Mouse (Mus musculus) monocyte, adult 2 months (primary cell): Measurements from ENCODE around the gene Rgl1.
A peak's percentile ranks its signal among the peaks of the same experiment; 100 is the strongest.
"Not testable (repeated sequence)": the region's sequence is repeated elsewhere in the genome, so short reads cannot be mapped to it uniquely, and the experiment has no call there.

Source experiments
- DNase-seq, 2 experiments: peaks; one replicate each; pipeline ENCODE4 v3.0.0; 2022; ENCODE audit warnings: low spot score in 2 of 2, low read depth in 1 of 2

Gene Rgl1

DNA sequence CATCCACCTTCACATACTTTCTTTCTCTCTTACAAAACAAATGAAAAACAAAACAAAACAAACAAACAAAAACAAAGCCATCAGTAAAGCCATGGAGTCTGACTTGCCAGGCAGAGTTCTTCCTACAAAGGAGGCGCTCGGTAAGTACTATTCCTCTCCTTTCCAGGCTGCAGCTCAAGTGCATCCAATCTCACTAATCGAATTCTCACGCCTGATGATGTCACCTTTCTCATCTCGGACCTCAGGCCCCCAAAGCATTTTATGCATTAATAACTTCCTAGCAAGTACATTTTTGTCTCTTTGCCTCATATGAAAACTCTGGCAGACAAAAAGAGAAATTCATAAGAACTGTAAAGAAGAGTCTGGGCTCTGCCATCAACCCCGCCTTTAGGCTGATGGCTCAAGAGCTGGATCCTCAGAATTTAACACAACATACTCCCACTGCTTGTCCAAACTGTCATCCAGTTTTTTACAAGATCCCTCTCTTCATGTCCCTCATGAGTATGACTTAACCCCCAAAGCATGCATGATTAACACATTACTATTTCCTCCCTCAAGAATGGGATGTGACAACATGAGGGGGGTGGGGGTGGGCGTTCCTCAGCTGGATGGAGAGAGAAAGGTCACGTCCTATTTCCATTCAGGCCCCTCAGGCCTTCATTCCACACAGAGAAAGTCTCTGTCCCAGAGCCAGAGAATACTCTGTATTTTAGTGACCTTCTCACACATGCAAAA lies 96.5 kb downstream of the Rgl1 start:
- DNase-seq: no peak

DNA sequence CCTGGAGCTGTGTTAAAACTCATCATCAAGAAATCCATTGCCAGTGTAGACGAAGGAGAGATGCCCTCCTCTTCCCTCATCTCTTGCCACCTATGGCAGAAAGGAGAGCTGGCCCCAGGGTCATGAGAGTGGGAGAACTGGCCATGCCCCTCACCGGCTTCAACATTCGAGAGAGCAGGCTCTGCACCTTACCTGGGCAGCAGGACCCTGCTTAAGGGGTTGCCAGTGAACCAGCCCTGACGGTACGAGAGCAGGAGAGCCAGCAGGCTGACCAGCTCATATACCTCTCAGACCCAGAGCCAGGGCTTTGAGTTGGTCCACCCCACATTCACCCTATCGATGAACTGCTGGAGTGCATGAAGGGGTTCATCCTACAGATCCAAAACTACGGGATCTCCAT lies 105.7 kb downstream of the Rgl1 start:
- no peak for DNase-seq

DNA sequence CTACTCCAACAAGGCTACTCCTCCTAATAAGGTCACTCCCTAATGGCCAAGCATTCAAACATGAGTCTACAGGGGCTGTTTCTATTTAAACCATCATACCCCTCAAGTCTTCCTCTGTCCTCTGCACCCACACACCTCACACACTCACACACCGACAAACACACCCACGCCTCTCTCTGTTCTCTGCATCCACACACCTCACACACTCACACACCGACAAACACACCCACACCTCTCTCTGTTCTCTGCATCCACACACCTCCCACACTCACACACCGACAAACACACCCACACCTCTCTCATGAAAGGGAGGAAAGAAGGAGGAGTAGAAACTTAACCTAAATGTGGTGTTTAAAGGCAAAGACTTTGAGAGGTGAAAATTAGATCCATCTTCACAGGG lies 106.2 kb downstream of the Rgl1 start:
- no peak for DNase-seq

DNA sequence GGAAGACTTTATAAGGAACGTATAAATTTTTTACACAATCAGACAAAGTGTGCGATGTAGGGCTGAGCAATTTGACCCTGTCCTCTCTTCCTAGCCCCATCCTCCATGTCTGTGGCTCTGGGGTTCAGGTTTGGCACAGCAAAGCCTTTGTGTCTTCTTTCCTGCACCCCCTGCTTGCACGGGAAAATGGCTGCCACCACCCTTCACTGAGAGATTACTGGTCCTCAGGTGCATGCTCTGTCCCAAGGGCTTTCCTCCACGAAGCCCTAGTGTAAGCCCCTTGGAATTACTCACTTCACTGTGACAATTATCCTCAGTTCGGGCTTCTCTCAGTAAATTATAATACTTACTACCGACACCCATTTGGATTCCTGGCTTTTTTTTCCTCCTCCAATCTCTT lies 109.5 kb downstream of the Rgl1 start:
- no peak for DNase-seq

DNA sequence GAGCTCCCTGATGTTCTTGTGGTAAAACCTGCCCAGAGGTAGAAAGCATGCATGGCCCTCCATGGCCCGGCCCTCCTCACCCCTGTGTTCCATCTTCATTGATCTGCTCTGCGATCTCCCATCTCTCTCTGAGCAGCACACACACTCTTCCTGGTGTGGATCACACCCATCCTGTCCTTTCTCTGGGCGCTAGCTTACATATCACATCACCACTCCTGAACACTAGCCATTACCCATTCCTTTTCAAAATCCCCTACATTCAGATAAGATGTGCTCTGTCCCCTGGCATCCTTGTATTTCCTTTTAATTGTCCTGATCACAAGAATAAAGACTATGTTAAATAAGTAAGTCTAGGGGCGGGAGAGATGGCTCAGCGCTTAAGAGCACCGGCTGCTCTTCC lies 111.3 kb downstream of the Rgl1 start:
- no peak for DNase-seq

DNA sequence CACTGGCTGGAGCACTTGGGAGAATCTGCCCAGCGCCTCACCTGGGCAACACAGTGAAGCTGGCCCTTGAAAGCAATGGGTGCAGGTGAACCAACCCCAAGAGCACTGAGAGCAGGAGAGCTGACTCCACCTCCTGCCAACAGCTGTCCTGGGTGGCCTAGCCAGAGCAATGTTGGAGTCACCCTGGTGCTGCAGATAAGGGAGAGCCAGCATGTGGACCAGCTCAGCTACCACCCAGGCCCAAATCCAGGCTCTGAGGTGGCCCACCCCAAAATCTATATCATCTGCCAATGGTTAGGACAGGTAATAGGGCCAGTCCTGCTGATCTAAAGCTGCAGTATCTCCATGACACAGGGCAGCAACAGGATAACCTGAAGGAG lies 114.7 kb downstream of the Rgl1 start:
- no peak for DNase-seq

DNA sequence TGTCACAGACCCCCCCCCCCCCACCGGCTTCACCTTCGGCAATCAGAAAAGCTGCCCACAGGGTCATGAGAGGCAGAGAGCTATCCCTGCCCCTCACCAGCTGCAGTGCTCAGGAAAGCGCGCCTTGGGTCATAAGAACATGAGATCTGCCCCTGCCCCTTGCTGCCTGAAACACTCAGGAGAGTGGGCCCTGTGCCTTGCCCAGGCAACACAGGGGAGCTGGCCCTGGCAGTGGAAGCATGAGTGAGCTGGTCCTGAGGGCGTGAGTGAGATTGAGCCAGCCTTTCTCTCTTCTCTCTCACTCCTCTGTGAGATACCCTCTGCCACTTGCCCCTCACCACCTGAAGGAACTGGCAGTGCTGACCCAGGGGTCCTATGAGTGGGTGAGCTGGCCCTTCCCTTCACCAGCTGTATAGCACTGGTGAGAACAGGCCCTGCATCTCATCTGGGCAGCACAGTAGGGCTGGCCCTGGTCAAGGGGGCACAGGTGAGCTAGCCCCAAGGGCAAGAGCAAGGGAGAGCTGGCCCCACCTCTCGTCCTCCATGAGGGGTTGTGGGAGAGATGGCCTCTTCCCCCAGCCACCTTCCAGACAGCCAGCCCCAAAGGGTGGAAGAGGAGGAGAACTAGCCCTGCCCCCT lies 115.2 kb downstream of the Rgl1 start:
- no peak for DNase-seq

DNA sequence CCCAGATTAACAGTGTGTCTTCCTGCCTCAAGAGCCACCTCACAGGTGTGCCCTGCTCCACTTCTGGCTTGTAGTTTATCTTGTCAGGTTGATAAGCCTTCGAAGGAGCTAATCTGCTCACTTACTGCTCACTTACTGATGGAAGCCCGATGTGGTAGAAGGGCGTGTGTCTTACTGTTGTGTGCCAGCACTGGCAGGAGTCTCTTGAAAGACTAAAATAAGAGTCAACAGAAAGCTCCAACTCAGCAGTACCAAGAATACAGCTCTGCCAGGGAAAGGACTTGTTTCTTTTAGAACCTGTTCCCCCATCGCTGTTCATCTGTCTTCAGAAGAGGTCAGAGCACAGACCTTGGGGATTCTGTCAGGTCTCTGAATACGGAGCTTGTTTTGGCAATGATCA lies 118.1 kb downstream of the Rgl1 start:
- DNase-seq: no peak

DNA sequence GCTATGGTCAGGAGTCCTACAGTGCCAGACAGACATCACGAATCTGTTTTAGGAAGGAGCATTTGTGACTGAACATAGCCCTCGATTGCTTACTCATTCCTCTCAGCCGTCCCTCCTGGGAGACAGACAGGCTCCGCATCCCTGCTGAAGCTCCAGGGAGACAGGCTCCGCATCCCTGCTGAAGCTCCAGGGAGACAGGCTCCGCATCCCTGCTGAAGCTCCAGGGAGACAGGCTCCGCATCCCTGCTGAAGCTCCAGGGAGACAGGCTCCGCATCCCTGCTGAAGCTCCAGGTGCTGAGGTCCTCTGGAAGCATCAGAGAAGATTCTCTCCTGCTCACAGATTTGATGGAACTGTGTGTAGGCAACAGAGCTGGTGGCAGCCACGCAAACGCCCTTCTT lies 123.9 kb downstream of the Rgl1 start:
- DNase-seq: not testable (repeated sequence)

DNA sequence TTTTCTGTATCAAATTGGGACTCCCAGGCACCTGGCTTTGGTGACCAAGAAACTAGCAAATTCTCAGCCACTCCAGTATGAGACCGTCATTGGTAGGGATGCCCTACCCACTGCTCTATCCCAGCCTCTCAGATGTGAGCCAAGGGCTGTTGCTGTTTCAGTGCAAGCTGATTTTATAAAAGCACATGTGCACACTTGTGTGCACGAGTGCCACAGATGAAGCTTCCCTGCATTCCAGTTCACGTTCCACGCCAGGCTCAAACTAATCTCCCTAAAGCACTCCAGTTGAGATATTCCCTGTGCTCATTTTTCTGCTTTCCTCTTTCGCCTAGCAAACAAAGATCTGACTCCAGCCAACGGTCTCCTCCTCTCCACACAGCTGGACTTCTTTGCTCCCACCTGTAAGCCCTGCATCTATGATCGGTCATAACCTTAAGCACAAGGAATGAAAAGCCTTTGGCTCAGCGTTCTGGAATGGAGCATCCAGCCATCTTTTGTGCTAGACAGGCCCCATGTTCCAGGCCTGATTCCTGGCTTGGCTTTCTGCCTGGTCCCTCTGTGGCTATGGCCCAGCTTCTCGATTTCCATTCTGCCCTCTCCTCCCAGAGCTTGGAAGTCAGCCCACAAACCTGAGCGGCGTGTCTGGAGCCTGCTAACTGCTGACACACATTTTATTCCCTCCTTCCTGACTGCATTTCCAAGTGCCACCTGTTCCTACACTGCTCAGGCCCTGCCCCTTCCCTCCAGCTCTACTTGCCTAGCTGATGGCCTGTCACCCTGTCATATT lies 125.8 kb downstream of the Rgl1 start:
- no peak for DNase-seq

DNA sequence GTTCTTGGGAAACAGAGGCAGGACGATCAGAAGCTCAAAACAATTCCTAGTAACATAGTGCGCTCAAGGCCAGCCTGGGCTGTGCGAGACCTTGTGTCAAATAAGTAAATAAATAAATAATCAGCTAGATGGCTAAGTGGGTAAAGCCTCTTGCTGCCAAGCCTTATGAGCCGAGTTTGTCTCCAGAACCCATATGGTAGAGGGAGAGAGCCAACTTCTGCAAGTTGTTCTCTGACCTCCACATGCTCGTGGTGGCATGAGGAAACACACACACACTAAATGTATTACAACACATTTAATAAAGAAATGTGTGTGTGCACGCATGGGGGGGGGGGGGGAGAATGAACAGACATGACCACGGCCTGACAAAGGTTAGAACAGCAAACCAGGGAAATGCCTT lies 126.8 kb downstream of the Rgl1 start:
- DNase-seq: no peak

DNA sequence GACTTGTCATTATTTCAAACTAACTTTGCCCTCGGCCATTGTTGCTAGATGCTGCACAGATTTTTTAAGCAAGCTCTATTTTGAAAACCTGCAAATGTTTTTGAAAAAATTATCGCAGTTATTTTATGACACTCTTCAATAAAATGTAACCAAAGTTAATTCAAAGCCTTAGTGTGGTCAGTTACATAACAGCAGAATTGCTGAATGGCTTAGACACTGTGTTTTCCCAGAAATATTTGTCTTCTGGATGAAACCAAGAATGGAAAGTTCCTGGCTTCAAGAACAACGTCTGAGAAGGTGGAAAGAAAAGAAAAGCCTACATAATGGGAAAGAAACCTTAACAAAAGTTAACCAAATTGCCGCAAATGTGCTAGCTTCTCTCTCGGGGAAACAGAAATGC lies 131.5 kb downstream of the Rgl1 start:
- no peak for DNase-seq

DNA sequence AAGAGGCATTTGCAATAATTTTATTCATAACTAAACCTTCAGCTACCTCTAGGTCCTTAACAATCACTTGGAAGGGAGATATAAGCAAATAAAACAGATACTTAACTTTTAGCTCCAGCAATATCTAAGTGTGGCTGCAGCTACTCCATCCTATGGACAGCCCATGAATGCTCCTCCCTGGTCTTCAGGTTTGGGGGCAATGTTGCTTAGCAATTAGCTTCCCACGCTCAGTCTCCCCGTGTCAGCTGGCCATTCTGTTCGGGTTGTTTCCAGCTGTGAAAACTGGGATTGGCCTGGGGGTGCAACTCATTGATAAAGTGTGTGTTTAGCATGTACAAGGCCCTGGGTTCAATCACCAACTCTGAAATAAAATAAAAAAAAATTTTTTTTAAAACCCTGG lies 136.4 kb downstream of the Rgl1 start:
- DNase-seq: no peak

DNA sequence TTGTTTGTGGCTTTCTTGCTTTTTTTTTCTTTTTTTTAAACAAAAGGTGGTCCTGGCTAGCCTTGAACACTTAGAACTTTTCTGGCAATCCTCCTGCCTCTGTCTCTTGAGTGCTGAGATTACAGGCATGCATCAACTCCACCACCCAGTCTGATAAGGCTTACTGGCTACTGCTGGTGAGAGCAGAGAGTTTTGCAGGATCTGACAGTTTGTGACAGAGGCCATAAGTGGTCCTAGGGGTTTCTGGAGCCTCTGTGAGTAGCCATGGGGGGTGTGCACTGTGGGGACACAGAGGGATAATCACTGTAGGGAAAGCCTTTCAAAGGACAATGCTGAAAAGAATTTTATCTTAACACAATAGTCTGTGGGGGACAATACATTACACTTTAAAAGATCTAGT lies 140.5 kb downstream of the Rgl1 start:
- DNase-seq: no peak

DNA sequence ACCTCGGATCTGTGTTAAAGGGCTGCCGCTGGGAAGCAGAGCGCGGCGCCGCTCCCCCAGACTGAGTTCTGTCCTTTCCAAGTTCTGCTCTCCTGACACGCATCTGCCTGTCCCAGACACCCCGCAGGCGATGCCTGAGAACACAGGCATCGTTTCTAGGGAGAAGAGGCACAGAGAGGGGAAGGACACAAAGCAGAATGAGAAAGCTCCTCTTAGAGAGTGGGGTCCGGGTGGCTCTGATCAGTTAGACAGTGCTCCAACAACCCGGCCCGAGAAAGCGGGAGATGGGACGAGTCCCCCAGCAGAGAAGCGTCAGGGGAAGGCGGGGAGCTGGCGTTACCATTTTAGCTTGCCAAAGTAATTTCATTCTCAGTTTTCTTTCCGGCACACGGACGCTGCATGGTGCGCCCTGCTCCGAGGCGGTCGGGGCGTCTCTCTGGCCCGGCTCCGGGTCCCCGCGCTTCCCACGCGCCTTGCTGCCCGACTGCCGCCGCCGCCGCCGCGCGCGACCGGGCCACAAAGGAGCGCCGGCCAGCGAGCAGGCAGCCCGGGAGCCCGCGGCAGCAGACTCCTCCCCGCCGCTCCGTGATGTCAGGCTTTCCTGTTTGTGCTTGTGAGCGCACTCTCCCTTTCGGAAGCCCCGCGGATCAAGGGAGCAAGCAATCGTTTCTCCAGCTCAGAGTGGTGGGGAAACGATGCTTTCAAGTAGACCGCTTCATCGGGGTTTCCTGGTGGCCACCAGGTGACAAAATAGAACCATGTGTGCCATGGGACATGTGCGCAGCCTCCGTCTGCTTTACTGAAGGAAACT lies 141.3 kb downstream of the Rgl1 start:
- peak in 1 of 2 experiments; percentile 24 for DNase-seq

DNA sequence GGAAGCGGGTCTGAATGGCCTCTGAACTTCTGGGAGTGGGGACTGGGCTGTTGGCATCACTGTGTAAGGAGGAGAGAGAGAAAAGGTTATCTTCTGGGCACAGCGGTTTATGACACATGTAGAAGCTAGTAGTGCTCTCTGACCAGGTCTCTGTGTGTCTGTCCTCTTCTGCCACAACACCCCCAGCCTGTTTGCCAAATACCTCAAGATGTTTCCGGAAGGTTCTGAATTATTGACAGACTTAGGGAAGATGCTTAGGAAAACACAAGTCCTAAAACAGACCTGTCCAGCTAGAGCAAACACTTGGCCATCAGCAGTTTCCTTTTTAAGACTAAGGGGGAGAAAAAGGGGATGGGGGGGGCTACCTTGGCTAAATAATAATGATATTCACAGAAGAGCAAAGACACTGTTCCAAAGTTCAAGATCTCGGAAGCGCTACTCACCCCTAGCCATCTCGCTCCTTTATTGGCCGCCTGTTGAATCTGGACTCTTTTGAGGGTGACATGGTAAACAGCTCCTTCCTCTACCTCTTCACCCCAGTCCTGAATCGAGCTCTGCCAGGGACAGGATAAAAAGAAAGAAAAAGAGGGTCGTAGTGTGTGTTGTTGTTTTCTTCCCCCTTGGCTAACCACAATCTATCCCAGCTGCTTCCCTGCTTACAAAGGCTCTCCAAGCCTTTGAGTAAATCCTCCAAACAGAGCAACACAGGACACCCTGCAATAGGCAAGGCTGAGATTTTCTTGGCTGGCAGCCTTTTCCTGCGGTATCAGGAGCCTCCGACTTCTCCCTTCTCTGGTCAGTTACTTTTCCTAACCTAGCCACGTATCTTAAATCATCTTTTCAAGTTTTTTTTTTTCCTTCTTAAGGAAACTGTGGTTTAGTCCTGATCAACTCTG lies 142.5 kb downstream of the Rgl1 start:
- no peak for DNase-seq

DNA sequence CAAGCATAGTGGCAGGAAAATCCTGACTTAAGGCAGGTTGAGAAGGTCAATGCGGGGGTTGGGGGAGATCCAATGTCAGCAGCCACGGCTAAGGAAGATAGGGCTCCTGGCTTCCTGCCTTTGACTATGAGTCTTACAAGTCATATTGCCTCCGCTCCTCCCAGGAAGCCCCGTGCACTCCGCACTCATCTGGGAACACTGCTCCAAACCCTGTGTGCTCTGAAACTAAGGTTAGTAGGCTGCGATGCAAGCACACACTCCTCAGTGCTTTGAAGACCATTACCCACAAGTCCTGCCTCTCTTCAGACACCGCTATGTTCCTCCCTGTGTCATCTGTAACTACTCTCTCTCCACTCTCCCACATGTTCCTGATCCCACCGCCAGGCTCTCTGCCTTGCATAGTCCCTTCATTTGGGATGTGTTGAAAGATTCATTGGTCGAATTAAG lies 143.4 kb downstream of the Rgl1 start:
- no peak for DNase-seq

DNA sequence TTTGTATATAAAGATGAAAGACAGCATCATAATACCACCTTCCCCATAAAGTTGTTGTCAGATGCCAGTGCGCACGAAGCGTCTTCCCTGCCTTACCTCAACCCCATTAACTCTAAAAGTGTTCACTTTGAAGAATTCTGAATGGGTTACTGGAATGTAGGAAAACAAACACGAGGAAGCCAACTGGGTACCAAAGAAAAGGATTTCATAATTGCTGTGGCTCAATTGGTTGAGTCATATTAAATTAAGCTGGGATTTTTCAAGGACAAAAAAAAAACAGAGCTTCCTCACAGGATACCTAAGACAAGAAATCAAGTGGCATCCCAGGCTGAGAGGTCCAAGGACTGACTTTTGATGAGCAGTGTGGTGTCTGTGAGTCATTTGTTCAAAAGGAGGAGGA lies 144.5 kb downstream of the Rgl1 start:
- no peak for DNase-seq

DNA sequence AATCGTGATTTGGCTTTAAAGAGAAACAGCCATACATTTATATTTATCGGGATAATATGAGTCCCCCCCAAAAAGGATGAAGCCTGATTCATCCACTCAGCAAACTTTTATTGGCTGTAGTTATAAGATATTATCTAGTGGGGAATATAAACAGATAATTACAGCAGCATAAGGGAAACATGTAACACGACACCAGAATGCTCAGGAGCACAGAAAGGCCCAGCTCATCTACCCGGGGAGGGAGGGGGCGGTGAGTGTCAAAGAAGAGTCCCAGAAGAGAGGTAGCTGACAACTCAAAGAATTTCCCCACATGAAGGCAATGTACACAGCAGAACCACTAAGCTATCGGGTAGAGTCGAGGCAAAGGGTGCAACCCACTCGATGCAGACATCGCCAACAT lies 146.8 kb downstream of the Rgl1 start:
- no peak for DNase-seq

DNA sequence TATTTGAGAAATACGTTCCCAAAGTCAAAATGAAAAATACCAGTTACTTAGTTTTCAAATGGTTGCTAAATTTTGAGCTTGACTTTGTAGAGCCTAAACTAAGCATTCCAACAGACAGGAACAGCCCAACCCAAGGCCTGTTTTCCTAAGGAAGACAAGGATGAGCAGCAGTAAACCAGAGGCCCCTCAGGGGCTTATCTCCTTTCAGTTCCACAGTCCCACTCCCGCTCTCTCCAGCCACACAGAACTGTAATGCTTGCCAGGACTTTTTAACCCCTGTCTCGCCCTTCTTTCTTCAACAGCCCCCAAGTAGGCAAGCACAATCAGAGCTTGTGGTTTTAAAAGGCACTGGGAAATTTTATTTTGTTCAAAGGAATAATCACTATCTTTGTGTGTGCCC lies 147.3 kb downstream of the Rgl1 start:
- DNase-seq: no peak
